8 mouse cellular contexts compared by ENCODE assay signal in genomic region chr9:120502013-120502412, GRCm38 (mm10). TPM values are rescaled to one million over a fixed set of nuclear protein-coding genes. Genes with fewer than 3 reads are reported as not detected.
A peak's percentile ranks its signal among the peaks of the same experiment; 100 is the strongest.
DNase-seq lines count a peak whose midpoint lies in the region; ATAC-seq and TF ChIP-seq lines count a peak whose summit lies in the region.

No protein-coding gene starts in this region.

- no peaks in the 10 kb centered on the region for H3K36me3 ChIP-seq in C2C12 (ENCODE audit: control insufficient read depth, insufficient read depth)
- H3K36me3 ChIP-seq in kidney, postnatal 0 days (ENCODE audit: insufficient read depth, low read length), result no peaks in the 10 kb centered on the region
- no peaks in the 10 kb centered on the region for H3K36me3 ChIP-seq in liver, embryonic 11.5 days (ENCODE audit: control insufficient read depth, insufficient read depth, low read length)
- no peaks in the 10 kb centered on the region for H3K36me3 ChIP-seq in testis, adult 2 months (ENCODE audit: control insufficient read depth, insufficient read depth, low read length)

- no peaks in the 10 kb centered on the region for H3K79me2 ChIP-seq in C2C12 (ENCODE audit: control insufficient read depth, insufficient read depth)

- TF ChIP-seq CTCF in C2C12 (IDR thresholded peaks at IDR 0.05; ENCODE audit: control insufficient read depth, insufficient read depth, insufficient read length), result peak; percentile 43
- TF ChIP-seq CTCF in cortical plate, adult 2 months (IDR thresholded peaks at IDR 0.05; ENCODE audit: extremely low read depth, insufficient read depth, low read length), result peak; percentile 94
- peak; percentile 92 for TF ChIP-seq CTCF in kidney, postnatal 0 days (IDR thresholded peaks at IDR 0.05; ENCODE audit: low read depth)
- TF ChIP-seq CTCF in testis, adult 2 months (IDR thresholded peaks at IDR 0.05; ENCODE audit: control insufficient read depth, insufficient read depth, insufficient replicate concordance, low read depth, low read length), result peak; percentile 42; the same call in 1 of the 2 replicates

- no peaks in the 10 kb centered on the region; the same call in 1 of the 2 replicates for H3K9me3 ChIP-seq in kidney, postnatal 0 days (replicated peaks; ENCODE audit: low read length)
- H3K9me3 ChIP-seq in liver, embryonic 11.5 days (ENCODE audit: control insufficient read depth, low read length), result peaks cover 3% of the 10 kb centered on the region; the same call in 1 of the 2 replicates

- 7% methylated on average over 8 of the region's 8 CpGs for WGBS in kidney, postnatal 0 days
- 7% methylated on average over 8 of the region's 8 CpGs for WGBS in liver, embryonic 11.5 days

- no peak for TF ChIP-seq POLR2A in cortical plate, adult 2 months (IDR thresholded peaks at IDR 0.05; ENCODE audit: extremely low read depth, insufficient read depth, low read length)
- TF ChIP-seq POLR2A in testis, adult 2 months (IDR thresholded peaks at IDR 0.05; ENCODE audit: control insufficient read depth, low read depth, low read length), result no peak

- peak; percentile 89 for DNase-seq in ZHBTc4 (ENCODE audit: low read depth, low spot score)
- peak; percentile 83 for DNase-seq in kidney, postnatal 0 days (ENCODE audit: low spot score)
- DNase-seq in liver, embryonic 11.5 days (ENCODE audit: low spot score), result peak; percentile 72
- peak; percentile 94 for DNase-seq in naive thymus-derived CD4-positive, alpha-beta T cell, adult 2 months (ENCODE audit: low read depth)

- no peak overlapping the region for H3ac ChIP-seq in C2C12 (ENCODE audit: control insufficient read depth, insufficient read length, low read depth)

- H3K4me1 ChIP-seq in cortical plate, adult 2 months (ENCODE audit: control insufficient read depth, insufficient read depth, low read length), result peaks cover 2% of the 10 kb centered on the region; the same call in 1 of the 2 replicates
- H3K4me1 ChIP-seq in kidney, postnatal 0 days (replicated peaks; ENCODE audit: insufficient read depth, low read length), result no peaks in the 10 kb centered on the region
- no peaks in the 10 kb centered on the region for H3K4me1 ChIP-seq in liver, embryonic 11.5 days (replicated peaks; ENCODE audit: control insufficient read depth, insufficient read depth, low read length)
- no peaks in the 10 kb centered on the region; the same call in 1 of the 2 replicates for H3K4me1 ChIP-seq in testis, adult 2 months (ENCODE audit: control insufficient read depth, insufficient read depth, low read length)

- no peak overlapping the region for H3K27ac ChIP-seq in cortical plate, adult 2 months (ENCODE audit: insufficient read depth, low read length)
- H3K27ac ChIP-seq in kidney, postnatal 0 days, result no peak overlapping the region
- no peak overlapping the region for H3K27ac ChIP-seq in liver, embryonic 11.5 days (ENCODE audit: low read depth, low read length)
- H3K27ac ChIP-seq in testis, adult 2 months (ENCODE audit: control insufficient read depth, insufficient read depth, low read depth, low read length), result no peak overlapping the region

- no peak overlapping the region for H3K4me3 ChIP-seq in C2C12 (ENCODE audit: insufficient read depth, poor library complexity, severe bottlenecking)
- H3K4me3 ChIP-seq in cortical plate, adult 2 months (ENCODE audit: insufficient read depth, low read length), result no peak overlapping the region
- no peak overlapping the region for H3K4me3 ChIP-seq in kidney, postnatal 0 days (replicated peaks; ENCODE audit: low read depth, low read length)
- no peak overlapping the region for H3K4me3 ChIP-seq in liver, embryonic 11.5 days (ENCODE audit: low read depth, low read length)
- no peak overlapping the region for H3K4me3 ChIP-seq in testis, adult 2 months (ENCODE audit: control insufficient read depth, low read depth, low read length)

- no peak overlapping the region for H3K9ac ChIP-seq in kidney, postnatal 0 days (ENCODE audit: low read depth, low read length)
- H3K9ac ChIP-seq in liver, embryonic 11.5 days (ENCODE audit: low read depth, low read length), result no peak overlapping the region

- no peak overlapping the region for H3K4me2 ChIP-seq in kidney, postnatal 0 days (ENCODE audit: low read length)
- H3K4me2 ChIP-seq in liver, embryonic 11.5 days, result no peak overlapping the region; the same call in 1 of the 2 replicates

- no peaks in the 10 kb centered on the region for H3K79me3 ChIP-seq in C2C12 (ENCODE audit: low read depth)

- ATAC-seq in granulocyte monocyte progenitor cell, adult 5-6 weeks (replicated peaks; ENCODE audit: poor library complexity, severe bottlenecking), result peak; percentile 81
- ATAC-seq in kidney, postnatal 0 days (replicated peaks; ENCODE audit: low FRiP score, low read depth), result peak; percentile 53; the same call in 1 of the 2 replicates
- 0 out of 2 replicates have a peak, but pooled peaks have one; percentile 24 for ATAC-seq in liver, embryonic 11.5 days (replicated peaks; ENCODE audit: low FRiP score)

- H3K27me3 ChIP-seq in C2C12 (ENCODE audit: control insufficient read depth, insufficient read depth, insufficient read length), result peaks cover 4% of the 10 kb centered on the region
- H3K27me3 ChIP-seq in kidney, postnatal 0 days (ENCODE audit: insufficient read depth, low read length), result no peaks in the 10 kb centered on the region
- no peaks in the 10 kb centered on the region for H3K27me3 ChIP-seq in liver, embryonic 11.5 days (replicated peaks; ENCODE audit: control insufficient read depth, insufficient read depth, low read length)
- no peaks in the 10 kb centered on the region for H3K27me3 ChIP-seq in testis, adult 2 months (ENCODE audit: control insufficient read depth, insufficient read depth, low read length)

TF ChIP-seq in C2C12, 6 proteins besides CTCF, POLR2A, EP300 and RAD21:
- TF ChIP-seq FOSL1 (IDR thresholded peaks at IDR 0.05; ENCODE audit: insufficient read depth, low read length, poor library complexity, severe bottlenecking) (no peak), USF1 (IDR thresholded peaks at IDR 0.05; ENCODE audit: low read depth) (no peak), MAX (IDR thresholded peaks at IDR 0.05) (peak; percentile 51)

RNA-seq across cellular contexts. Expression of gene Eif1b, which starts 10.0 kb away (rescaled TPM):
- polyA plus RNA-seq in C2C12 (2012; fragmentation: generic; extraction: Trizol), result 52.6 TPM
- 147 and 149 TPM in 2 replicates for polyA plus RNA-seq in cortical plate, adult 2 months (2012; rRNA removed)
- total RNA-seq in granulocyte monocyte progenitor cell, adult 5-6 weeks (2014; fragmentation: Nextera tagmentation), result 75.6 and 84.1 TPM in 2 replicates
- 108 and 134 TPM in 2 replicates for total RNA-seq in granulocyte monocyte progenitor cell, adult 5-6 weeks (2017)
- 161 and 177 TPM in 2 replicates for polyA plus RNA-seq in kidney, postnatal 0 days (2015; fragmentation: Nextera tagmentation; extraction: Ambion mirVana)
- 166 and 171 TPM in 2 replicates for polyA plus RNA-seq in liver, embryonic 11.5 days (2014; fragmentation: Nextera tagmentation; extraction: Ambion mirVana)
- polyA plus RNA-seq in testis, adult 2 months (2012; rRNA removed), result 105 and 115 TPM in 2 replicates

RNA-seq across cellular contexts. Expression of gene Entpd3, which starts 37.6 kb away (rescaled TPM):
- polyA plus RNA-seq in C2C12 (2012; fragmentation: generic; extraction: Trizol), result 0.02 TPM
- 7.0 and 8.0 TPM in 2 replicates for polyA plus RNA-seq in cortical plate, adult 2 months (2012; rRNA removed)
- not detected in 2 replicates for total RNA-seq in granulocyte monocyte progenitor cell, adult 5-6 weeks (2014; fragmentation: Nextera tagmentation)
- total RNA-seq in granulocyte monocyte progenitor cell, adult 5-6 weeks (2017), result not detected in 2 replicates
- polyA plus RNA-seq in kidney, postnatal 0 days (2015; fragmentation: Nextera tagmentation; extraction: Ambion mirVana), result 0.71 and 0.79 TPM in 2 replicates
- 0.12 and 0.22 TPM in 2 replicates for polyA plus RNA-seq in liver, embryonic 11.5 days (2014; fragmentation: Nextera tagmentation; extraction: Ambion mirVana)
- 0.06 and 0.19 TPM in 2 replicates for polyA plus RNA-seq in testis, adult 2 months (2012; rRNA removed)

Comparison
In these comparisons a context has a peak if more than half of its experiments do, and no peak if none do; other contexts are left out.
1. CTCF ChIP-seq: peak in every context shown above with its lines; median percentile 94 in cortical plate, adult 2 months; 92 in kidney, postnatal 0 days; 43 in C2C12; 42 in testis, adult 2 months.
2. ATAC-seq: peak in every context shown above with its lines; median percentile 81 in granulocyte monocyte progenitor cell, adult 5-6 weeks; 53 in kidney, postnatal 0 days; 24 in liver, embryonic 11.5 days.